Mouse (Mus musculus) left cerebral cortex, adult 9 months (tissue): ENCODE results near the gene Rundc3a.
"Not testable (repeated sequence)": the region's sequence is repeated elsewhere in the genome, so short reads cannot be mapped to it uniquely, and the experiment has no call there.

Source experiments
- DNase-seq, 2 experiments: peaks; one replicate each; pipeline ENCODE4 v3.0.0; 2022; ENCODE audit warnings: low spot score in 2 of 2

The Rundc3a gene

DNA sequence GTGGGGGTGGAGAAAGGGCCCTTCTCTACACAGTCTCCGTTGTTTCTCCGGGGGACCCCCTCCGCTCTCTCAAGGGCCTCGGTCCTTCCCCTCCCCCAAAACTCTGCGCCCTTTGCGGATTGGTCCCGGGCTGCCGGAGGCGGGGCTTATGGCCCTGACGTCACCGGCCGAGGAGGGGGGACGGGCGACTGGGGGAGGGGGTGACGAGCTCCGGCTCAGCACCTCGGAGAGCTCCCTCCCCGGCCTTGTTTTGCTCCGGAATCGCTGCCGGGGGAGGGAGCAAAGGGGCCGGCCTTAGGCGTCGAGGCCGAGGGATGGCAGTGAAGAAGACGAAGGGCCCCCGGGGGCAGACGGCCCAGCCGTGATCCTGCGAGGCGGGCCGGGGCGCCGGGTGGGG, at the start of gene Rundc3a:
Gene Rundc3a (plus strand): TSS at position 166 of the 397 bp plus-strand sequence.
- DNase-seq = peak; percentile 88 to 95

DNA sequence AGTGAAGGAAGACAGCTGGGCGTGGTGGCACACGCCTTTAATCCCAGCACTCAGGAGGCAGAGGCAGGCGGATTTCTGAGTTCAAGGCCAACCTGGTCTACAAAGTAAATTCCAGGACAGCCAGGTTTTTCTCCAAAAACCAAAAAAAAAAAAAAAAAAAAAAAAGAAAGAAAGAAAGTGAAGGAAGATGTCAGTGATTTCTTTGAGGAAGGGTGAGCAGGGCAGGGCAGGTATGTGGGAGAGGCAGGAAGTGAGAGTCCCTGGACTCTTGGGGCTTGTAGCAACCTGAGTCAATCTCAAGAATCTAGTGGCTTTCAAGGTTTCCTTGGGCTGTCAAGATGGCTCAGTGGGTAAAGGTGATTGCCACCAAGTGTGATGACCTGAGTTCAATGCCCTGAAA, 48.7 kb upstream of the Rundc3a start:
- DNase-seq = no peak

DNA sequence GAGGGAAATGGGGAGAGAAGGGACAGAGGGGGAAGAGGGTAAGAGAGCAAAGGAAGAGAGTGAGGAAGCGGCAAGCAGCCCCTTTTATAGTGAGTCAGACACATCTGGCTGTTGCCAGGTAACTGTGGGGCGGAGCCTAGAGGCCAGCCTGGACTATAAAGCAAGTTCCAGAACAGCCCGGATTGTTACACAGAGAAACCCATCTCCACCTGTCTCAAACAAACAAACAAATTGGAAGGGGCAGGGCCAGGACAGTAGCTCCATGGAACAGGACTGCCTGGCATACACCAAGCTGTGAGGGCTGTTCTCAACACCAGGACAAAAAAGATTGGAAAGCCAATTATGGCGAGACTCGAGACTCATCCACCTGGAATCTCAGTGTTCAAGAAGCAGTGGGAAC, 46.3 kb upstream of the Rundc3a start:
- DNase-seq = no peak

GRCm38 (mm10) chr11:102347683-102348082, 45.5 kb upstream of the Rundc3a start:
- DNase-seq = no peak

- DNase-seq = no peak
Measured at GRCm38 (mm10) chr11:102348101-102348585, 45.1 kb upstream of the Rundc3a start.

- DNase-seq = no peak
Measured at GRCm38 (mm10) chr11:102348771-102349170, 44.4 kb upstream of the Rundc3a start.

DNA sequence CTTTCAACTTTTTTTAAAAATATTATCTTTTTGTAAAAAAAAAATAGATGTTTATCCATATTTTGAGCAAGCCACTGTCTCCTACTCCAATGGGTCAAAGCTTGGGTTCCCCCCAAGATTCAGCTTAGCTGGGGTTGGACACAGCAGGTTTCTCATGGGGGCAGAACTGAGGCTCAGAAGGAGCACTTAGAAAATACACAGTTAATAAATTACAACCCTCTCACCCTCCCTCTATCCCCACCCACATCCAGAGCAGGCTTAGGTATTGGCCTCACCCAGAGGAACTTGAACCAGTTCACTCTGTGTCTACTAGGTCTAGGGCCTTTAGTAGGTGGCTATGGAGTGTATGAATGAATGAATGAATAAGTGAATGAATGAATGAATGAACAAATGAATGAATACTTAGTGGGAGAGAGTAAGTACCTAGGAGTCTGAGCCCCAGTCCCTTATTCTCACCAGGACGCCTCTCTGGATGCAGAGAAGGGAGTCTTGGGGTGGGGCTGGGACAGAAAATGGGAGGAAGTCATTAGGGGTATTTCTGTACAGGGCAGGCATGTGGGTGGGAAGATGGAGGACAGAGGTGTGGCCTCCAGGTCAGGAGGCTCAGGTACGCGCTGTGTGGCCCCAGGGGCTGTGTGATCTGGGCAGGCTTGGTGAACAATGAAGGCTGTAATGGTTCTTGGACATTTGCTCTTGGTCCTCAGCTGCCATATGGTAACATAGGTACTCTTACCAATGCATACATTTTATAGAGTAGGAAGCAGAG, 43.8 kb upstream of the Rundc3a start:
- no peak for DNase-seq

DNA sequence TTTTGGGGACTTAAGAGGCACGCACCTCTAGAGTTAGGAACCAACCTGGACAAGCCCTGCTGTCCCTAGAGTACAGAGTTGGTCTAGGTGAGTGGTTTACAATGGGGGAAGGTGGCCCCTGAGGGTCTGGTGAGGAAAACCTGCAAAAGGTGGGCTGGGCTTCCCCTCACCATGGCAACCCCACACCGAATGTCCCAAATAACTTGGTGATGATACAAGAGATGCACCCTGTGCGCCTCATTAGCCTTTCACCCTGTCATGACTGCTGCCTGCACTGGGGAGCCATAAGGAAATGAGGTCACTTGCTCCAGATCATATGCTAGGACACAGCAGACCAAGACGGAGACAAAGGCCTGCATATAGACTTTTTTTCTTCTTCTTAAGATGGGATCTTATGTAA, 42.8 kb upstream of the Rundc3a start:
- no peak for DNase-seq

- DNase-seq = no peak
Measured at GRCm38 (mm10) chr11:102350981-102351523, 42.2 kb upstream of the Rundc3a start.

- DNase-seq = no peak
Measured at GRCm38 (mm10) chr11:102352378-102352777, 40.8 kb upstream of the Rundc3a start.

DNA sequence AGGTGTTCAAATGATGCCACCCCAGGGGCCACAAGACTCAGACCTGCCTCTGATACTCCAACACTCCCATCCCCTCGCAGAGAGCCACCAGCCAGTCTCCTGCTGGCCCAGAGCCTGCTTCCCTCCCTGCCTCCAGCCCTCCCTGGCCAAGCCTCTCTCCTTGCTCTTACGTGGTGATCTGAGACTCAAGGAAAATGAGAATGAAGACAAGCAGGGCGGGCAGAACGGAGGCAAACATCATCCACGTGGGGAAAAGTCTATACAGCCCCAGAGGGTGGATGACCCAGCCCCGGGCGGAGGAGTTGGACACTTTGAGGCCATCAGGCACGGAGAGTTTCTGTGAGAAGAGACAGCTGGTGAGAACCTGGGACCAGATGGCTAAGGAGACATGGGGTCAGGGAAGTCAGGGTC, 40.2 kb upstream of the Rundc3a start:
- no peak for DNase-seq

GRCm38 (mm10) chr11:102355501-102355900, 37.7 kb upstream of the Rundc3a start:
- no peak for DNase-seq

DNA sequence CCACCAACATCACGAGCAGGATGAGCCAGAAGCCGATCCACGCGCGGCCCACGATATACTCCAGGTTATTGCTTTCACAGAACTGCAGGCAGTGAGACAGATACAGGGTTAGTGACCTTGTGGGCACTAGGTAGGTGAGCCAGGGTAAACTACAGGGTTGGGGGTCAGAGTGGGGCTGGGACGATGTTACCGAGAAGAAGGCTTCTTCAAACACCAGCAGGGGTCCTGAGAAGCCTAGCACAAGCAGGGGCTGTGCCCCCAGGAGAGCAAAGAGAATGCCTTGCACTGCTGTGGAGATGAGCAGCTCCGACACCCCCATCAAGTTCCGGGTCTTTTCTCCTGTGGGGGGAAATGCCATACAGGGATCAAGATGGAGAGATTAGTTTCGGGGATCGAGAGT, 37.0 kb upstream of the Rundc3a start:
- DNase-seq = no peak

GRCm38 (mm10) chr11:102356636-102357350, 36.4 kb upstream of the Rundc3a start:
- DNase-seq = peak in 1 of 2 experiments; percentile 15

- no peak for DNase-seq
Measured at GRCm38 (mm10) chr11:102358365-102358764, 34.8 kb upstream of the Rundc3a start.

- no peak for DNase-seq
Measured at GRCm38 (mm10) chr11:102361776-102362495, 31.3 kb upstream of the Rundc3a start.

- DNase-seq = no peak
Measured at GRCm38 (mm10) chr11:102363623-102364022, 29.6 kb upstream of the Rundc3a start.

- no peak for DNase-seq
Measured at GRCm38 (mm10) chr11:102364570-102365371, 28.4 kb upstream of the Rundc3a start.

GRCm38 (mm10) chr11:102365699-102366098, 27.5 kb upstream of the Rundc3a start:
- no peak for DNase-seq

DNA sequence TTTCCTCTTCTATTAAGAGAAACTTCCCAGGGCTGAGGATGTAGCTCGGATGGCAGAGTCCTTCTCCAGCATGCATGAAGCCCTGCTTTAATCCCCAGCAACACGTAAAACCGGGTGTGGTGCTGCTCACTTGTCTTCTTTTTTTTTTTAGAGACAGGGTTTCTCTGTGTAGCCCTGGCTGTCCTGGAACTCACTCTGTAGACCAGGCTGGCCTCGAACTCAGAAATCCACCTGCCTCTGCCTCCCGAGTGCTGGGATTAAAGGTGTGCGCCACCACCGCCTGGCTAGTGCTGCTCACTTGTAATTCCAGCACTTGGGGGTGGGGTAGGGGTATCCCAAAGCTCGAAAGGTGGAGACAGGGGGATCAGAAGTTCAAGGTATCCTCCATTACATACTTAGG, 27.1 kb upstream of the Rundc3a start, which contains the start of gene Slc4a1:
Gene Slc4a1 (minus strand): TSS at position 101 of the 400 bp plus-strand sequence.
- not testable (repeated sequence) for DNase-seq
